Mouse (Mus musculus): ENCODE results near the gene Nkpd1. TPM values are rescaled to one million over a fixed set of nuclear protein-coding genes. Genes with fewer than 3 reads are reported as not detected.

Gene Nkpd1
- total RNA-seq, 2 experiments from 2014 or later: 0.17 TPM; not detected in 1

Other genes starting within 250 kb of the Nkpd1 start
- 10 to 100 TPM; 45.4 to 55.0 TPM for gene Vasp, start 246.0 kb upstream of the Nkpd1 start, total RNA-seq (2021)
- not detected for gene Ppm1n, start 237.8 kb upstream of the Nkpd1 start, total RNA-seq (2021)
- 1 to 10 TPM; 4.6 to 5.1 TPM for gene Rtn2, start 235.2 kb upstream of the Nkpd1 start, total RNA-seq (2021)
- gene Fosb, start 207.8 kb upstream of the Nkpd1 start, total RNA-seq (2021): 10 to 100 TPM; 11.2 to 23.6 TPM
- gene Ercc1, start 173.1 kb upstream of the Nkpd1 start, total RNA-seq (2021): 10 to 100 TPM; 33.0 to 38.8 TPM
- 10 to 100 TPM; 11.3 to 12.8 TPM for gene Cd3eap, start 158.4 kb upstream of the Nkpd1 start, total RNA-seq (2021)
- 1 to 10 TPM; 5.8 to 8.9 TPM for gene Ppp1r13l, start 158.1 kb upstream of the Nkpd1 start, total RNA-seq (2021)
- gene Ercc2, start 135.8 kb upstream of the Nkpd1 start, total RNA-seq (2021): 10 to 100 TPM; 29.7 to 32.8 TPM
- 1 to 10 TPM in 1 of 2 experiments, under 1 TPM in 1; 0.89 to 2.2 TPM for gene Klc3, start 113.7 kb upstream of the Nkpd1 start, total RNA-seq (2021)
- gene Ckm, start 113.1 kb upstream of the Nkpd1 start, total RNA-seq (2021): under 1 TPM in 1 of 2 experiments, not detected in 1; 0.66 TPM
- gene Mark4, start 59.0 kb upstream of the Nkpd1 start, total RNA-seq (2021): 10 to 100 TPM; 46.5 to 50.3 TPM
- gene Exoc3l2, start 54.5 kb upstream of the Nkpd1 start, total RNA-seq (2021): 10 to 100 TPM; 41.1 to 49.6 TPM
- 10 to 100 TPM in 1 of 2 experiments, 1 to 10 TPM in 1; 8.7 to 12.1 TPM for gene Bloc1s3, start 9.5 kb upstream of the Nkpd1 start, total RNA-seq (2021)
- gene Trappc6a, start 9.4 kb upstream of the Nkpd1 start, total RNA-seq (2021): 10 to 100 TPM; 73.1 to 91.1 TPM
- gene Ppp1r37, start 45.2 kb downstream of the Nkpd1 start, total RNA-seq (2021): 10 to 100 TPM; 65.5 to 70.2 TPM
- gene Zfp296, start 59.4 kb downstream of the Nkpd1 start, total RNA-seq (2021): under 1 TPM; 0.33 to 0.36 TPM
- gene Gemin7, start 59.8 kb downstream of the Nkpd1 start, total RNA-seq (2021): 10 to 100 TPM; 71.8 to 90.6 TPM
- 10 to 100 TPM; 28.1 to 39.7 TPM for gene Clasrp, start 86.6 kb downstream of the Nkpd1 start, total RNA-seq (2021)
- 10 to 100 TPM; 33.6 to 34.7 TPM for gene Relb, start 111.6 kb downstream of the Nkpd1 start, total RNA-seq (2021)
- 100 to 1,000 TPM; 175 to 178 TPM for gene Clptm1, start 147.2 kb downstream of the Nkpd1 start, total RNA-seq (2021)
- gene Apoc2, start 160.1 kb downstream of the Nkpd1 start, total RNA-seq (2021): 1 to 10 TPM in 1 of 2 experiments, not detected in 1; 1.9 TPM
- gene Gm44805, start 163.6 kb downstream of the Nkpd1 start, total RNA-seq (2021): under 1 TPM in 1 of 2 experiments, not detected in 1; 0.40 TPM
- 100 to 1,000 TPM in 1 of 2 experiments, 10 to 100 TPM in 1; 42.0 to 110 TPM for gene Apoc4, start 163.6 kb downstream of the Nkpd1 start, total RNA-seq (2021)
- gene Apoc1, start 174.8 kb downstream of the Nkpd1 start, total RNA-seq (2021): 1,000 to 10,000 TPM in 1 of 2 experiments, 100 to 1,000 TPM in 1; 185 to 1,007 TPM
- gene Apoe, start 181.3 kb downstream of the Nkpd1 start, total RNA-seq (2021): 1,000 to 10,000 TPM in 1 of 2 experiments, 100 to 1,000 TPM in 1; 927 to 1,142 TPM
- gene Tomm40, start 197.6 kb downstream of the Nkpd1 start, total RNA-seq (2021): 100 to 1,000 TPM; 124 to 135 TPM
- gene Nectin2, start 232.6 kb downstream of the Nkpd1 start, total RNA-seq (2021): 100 to 1,000 TPM in 1 of 2 experiments, 10 to 100 TPM in 1; 70.0 to 115 TPM

Measured in adrenal gland, postnatal 36 days (tissue).